Mouse (Mus musculus): Measurements from ENCODE around the gene Nr2e1. TPM values are rescaled to one million over a fixed set of nuclear protein-coding genes. Genes with fewer than 3 reads are reported as not detected.
A peak's percentile ranks its signal among the peaks of the same experiment; 100 is the strongest.

Nr2e1 gene
- total and polyA plus RNA-seq, 2 experiments from 2014 or later = 6.2 to 10.2 TPM

DNA sequence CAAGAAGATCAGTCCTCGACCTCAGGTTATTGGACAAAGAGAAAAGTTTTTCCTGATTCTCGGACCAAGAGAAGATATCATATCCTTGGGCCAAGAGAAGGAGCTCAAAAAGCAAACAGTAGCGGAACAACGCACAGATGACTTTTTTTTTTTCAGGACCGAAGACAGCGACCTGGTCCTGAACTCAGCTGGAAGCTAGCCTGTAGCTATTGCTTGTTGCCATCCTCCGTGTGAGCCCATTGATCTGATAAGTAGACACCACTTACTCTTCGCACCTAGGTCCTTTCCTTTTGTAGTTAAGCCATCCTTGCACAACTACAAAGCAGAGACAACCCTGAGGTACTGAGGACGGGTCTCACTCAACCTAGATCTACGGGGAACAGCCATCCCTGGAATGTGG is 8.8 kb downstream of the Nr2e1 start:
- DNase-seq (no peak), ATAC-seq (no peak)
- Histone ChIP-seq H3K4me2 (ENCODE audit: low read depth) (no peak overlapping the region), H3K27me3 (ENCODE audit: insufficient read depth, low read length) (peaks cover 20% of the 10 kb centered on the region), H3K27ac (ENCODE audit: low read depth, low read length) (no peak overlapping the region), H3K36me3 (ENCODE audit: insufficient read depth) (no peaks in the 10 kb centered on the region), H3K4me1 (ENCODE audit: insufficient read depth) (peaks cover 9% of the 10 kb centered on the region; the same call in 1 of the 2 replicates), H3K4me3 (ENCODE audit: low read depth, low read length) (no peak overlapping the region), H3K9ac (no peak overlapping the region), H3K9me3 (ENCODE audit: low read length) (no peaks in the 10 kb centered on the region)
- no peak for TF ChIP-seq CTCF (IDR thresholded peaks at IDR 0.05; ENCODE audit: low read depth)
- 38% methylated on average over 10 of the region's 10 CpGs for WGBS

DNA sequence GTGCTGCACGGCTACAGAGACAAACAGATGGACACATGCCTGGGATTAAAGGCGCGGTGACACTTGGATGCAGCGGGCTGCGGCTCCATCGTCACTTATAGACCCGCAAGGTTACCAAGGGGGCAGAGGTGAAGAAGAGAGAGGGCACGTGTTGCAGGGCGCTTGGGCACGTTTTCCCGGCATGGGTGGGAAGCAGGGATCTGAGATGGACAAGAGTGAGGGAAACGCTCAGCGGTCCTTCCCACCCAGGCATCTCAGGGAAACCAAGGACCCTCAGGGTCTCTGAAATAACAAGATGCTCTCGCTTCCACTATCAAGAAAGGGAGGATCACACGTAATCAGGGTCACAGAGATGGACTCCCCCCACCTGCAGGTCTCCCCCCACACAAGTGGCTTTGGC is 10.5 kb downstream of the Nr2e1 start:
- Histone ChIP-seq H3K4me2 (ENCODE audit: low read depth) (peak overlapping the region; percentile 79), H3K4me3 (ENCODE audit: low read depth, low read length) (peak overlapping the region; percentile 41), H3K27ac (ENCODE audit: low read depth, low read length) (no peak overlapping the region), H3K9ac (peak overlapping the region; percentile 50), H3K4me1 (ENCODE audit: insufficient read depth) (0 out of 2 replicates have a peak, but pooled peaks cover 5% of the 10 kb centered on the region), H3K9me3 (ENCODE audit: low read length) (no peaks in the 10 kb centered on the region), H3K36me3 (ENCODE audit: insufficient read depth) (no peaks in the 10 kb centered on the region), H3K27me3 (ENCODE audit: insufficient read depth, low read length) (peaks cover 15% of the 10 kb centered on the region)
- DNase-seq (no peak), ATAC-seq (peak; percentile 14; the same call in 1 of the 2 replicates)
- WGBS = 23% methylated on average over 15 of the region's 15 CpGs
- no peak for TF ChIP-seq CTCF (IDR thresholded peaks at IDR 0.05; ENCODE audit: low read depth)

GRCm38 (mm10) chr10:42572567-42572966 is 10.9 kb downstream of the Nr2e1 start:
- H3K4me1 ChIP-seq (ENCODE audit: insufficient read depth) = 0 out of 2 replicates have a peak, but pooled peaks cover 5% of the 10 kb centered on the region
- DNase-seq (no peak), ATAC-seq (peak; percentile 76)
- H3K9me3 ChIP-seq (ENCODE audit: low read length) = no peaks in the 10 kb centered on the region
- no peak overlapping the region for H3K27ac ChIP-seq (ENCODE audit: low read depth, low read length)
- no peaks in the 10 kb centered on the region for H3K36me3 ChIP-seq (ENCODE audit: insufficient read depth)
- H3K27me3 ChIP-seq (ENCODE audit: insufficient read depth, low read length) = peaks cover 15% of the 10 kb centered on the region
- peak overlapping the region; percentile 50 for H3K9ac ChIP-seq
- H3K4me2 ChIP-seq (ENCODE audit: low read depth) = peak overlapping the region; percentile 79
- H3K4me3 ChIP-seq (ENCODE audit: low read depth, low read length) = peak overlapping the region; percentile 41
- 10% methylated on average over 20 of the region's 20 CpGs for WGBS
- TF ChIP-seq CTCF (IDR thresholded peaks at IDR 0.05; ENCODE audit: low read depth) = no peak

GRCm38 (mm10) chr10:42562272-42562671 is 21.2 kb downstream of the Nr2e1 start:
- no peak for TF ChIP-seq CTCF (IDR thresholded peaks at IDR 0.05; ENCODE audit: low read depth)
- no peaks in the 10 kb centered on the region for H3K4me1 ChIP-seq (ENCODE audit: insufficient read depth)
- H3K9me3 ChIP-seq (ENCODE audit: low read length) = no peaks in the 10 kb centered on the region
- no peaks in the 10 kb centered on the region for H3K36me3 ChIP-seq (ENCODE audit: insufficient read depth)
- 26% methylated on average over 12 of the region's 12 CpGs for WGBS
- no peaks in the 10 kb centered on the region for H3K27me3 ChIP-seq (ENCODE audit: insufficient read depth, low read length)
- DNase-seq (no peak), ATAC-seq (no peak)
- no peak overlapping the region for H3K4me2 ChIP-seq (ENCODE audit: low read depth)
- H3K9ac ChIP-seq = no peak overlapping the region
- no peak overlapping the region for H3K27ac ChIP-seq (ENCODE audit: low read depth, low read length)
- no peak overlapping the region for H3K4me3 ChIP-seq (ENCODE audit: low read depth, low read length)

DNA sequence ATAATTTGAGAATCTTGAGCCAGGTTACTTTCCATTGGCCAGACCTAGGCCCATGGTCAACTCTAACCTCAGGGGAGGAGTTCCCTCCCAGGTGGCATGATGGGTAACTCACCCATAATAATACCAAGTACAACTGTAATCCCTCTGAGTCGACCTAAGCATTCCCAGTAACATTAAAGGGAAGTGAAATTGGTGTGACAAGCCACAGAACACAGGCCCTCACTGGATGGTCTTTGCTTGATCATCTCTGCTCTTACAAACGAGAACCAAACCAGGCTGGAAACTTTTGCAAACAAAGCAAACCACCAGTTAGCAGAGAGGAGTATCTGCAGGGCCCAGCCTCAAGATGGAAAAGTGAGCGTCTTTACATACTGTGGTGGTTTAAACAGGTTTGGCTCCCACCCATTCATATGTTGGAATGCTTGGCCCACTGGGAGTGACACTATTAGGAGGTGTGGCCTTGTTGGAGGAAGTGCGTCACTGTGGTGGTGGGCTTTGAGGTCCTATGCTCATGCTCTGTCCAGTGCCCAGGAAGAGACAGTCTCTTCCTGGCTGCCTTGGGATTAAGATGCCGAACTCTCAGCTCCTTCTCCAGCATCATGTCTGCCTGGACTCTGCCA is 23.7 kb downstream of the Nr2e1 start:
- no peak for ATAC-seq
- no peak overlapping the region for H3K4me2 ChIP-seq (ENCODE audit: low read depth)
- no peaks in the 10 kb centered on the region for H3K9me3 ChIP-seq (ENCODE audit: low read length)
- H3K4me3 ChIP-seq (ENCODE audit: low read depth, low read length) = no peak overlapping the region
- no peaks in the 10 kb centered on the region for H3K27me3 ChIP-seq (ENCODE audit: insufficient read depth, low read length)
- TF ChIP-seq CTCF (IDR thresholded peaks at IDR 0.05; ENCODE audit: low read depth) = no peak
- WGBS = 80% methylated on average over 5 of the region's 5 CpGs
- H3K27ac ChIP-seq (ENCODE audit: low read depth, low read length) = no peak overlapping the region
- DNase-seq = no peak
- no peaks in the 10 kb centered on the region for H3K4me1 ChIP-seq (ENCODE audit: insufficient read depth)
- no peak overlapping the region for H3K9ac ChIP-seq
- no peaks in the 10 kb centered on the region for H3K36me3 ChIP-seq (ENCODE audit: insufficient read depth)

- Histone ChIP-seq H3K27ac (ENCODE audit: low read depth, low read length) (no peak overlapping the region), H3K27me3 (ENCODE audit: insufficient read depth, low read length) (no peaks in the 10 kb centered on the region), H3K4me3 (ENCODE audit: low read depth, low read length) (no peak overlapping the region), H3K9me3 (ENCODE audit: low read length) (no peaks in the 10 kb centered on the region), H3K36me3 (ENCODE audit: insufficient read depth) (no peaks in the 10 kb centered on the region), H3K4me1 (ENCODE audit: insufficient read depth) (no peaks in the 10 kb centered on the region), H3K9ac (no peak overlapping the region), H3K4me2 (ENCODE audit: low read depth) (no peak overlapping the region)
- ATAC-seq (no peak), DNase-seq (no peak)
- TF ChIP-seq CTCF (IDR thresholded peaks at IDR 0.05; ENCODE audit: low read depth) = no peak
- WGBS = 92% methylated on average over 3 of the region's 3 CpGs
Observed at GRCm38 (mm10) chr10:42546507-42546906, 36.9 kb downstream of the Nr2e1 start.

DNA sequence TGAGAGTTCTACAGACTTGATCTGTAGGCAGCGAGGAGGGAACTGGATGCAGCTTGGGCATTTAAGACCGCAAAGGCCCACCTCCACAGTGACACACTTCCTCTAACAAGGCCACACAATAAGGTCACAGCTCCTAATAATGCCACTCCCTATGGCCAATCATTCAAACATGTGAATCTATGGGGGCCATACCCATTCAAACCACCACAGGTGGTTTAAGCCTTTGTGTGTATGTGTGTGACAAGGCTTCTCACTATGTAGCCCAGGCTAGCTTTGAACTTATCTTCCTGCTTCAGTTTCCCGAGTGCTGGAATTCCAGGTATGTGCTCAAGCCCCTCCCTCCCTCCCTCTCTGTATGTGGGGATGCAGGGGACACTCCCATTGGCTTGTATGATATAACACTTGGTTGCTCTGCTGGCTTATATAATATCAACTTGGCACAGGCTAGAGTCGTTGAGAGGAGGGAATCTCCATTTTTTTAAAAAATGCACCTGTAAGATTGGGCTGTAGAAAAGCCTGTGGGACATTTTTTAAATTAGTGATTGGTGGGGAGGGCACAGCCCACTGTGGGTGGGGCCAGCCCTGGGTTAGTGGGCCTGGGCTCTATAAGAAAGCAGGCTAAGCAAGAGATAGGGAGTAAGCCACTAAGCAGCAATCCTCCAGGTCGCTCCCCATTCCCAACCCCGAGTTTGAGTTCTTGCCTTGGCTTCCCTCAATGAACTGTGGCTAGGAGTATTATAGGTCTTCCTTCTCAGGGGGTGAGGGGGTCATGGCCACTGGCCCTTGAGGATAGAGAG is 37.5 kb downstream of the Nr2e1 start:
- 83% methylated on average over 6 of the region's 6 CpGs for WGBS

More for the DNA sequence above, 37.5 kb downstream of the Nr2e1 start:
- no peak overlapping the region for H3K4me3 ChIP-seq (ENCODE audit: low read depth, low read length)
- H3K9me3 ChIP-seq (ENCODE audit: low read length) = no peaks in the 10 kb centered on the region
- H3K27ac ChIP-seq (ENCODE audit: low read depth, low read length) = no peak overlapping the region
- no peak for DNase-seq
- ATAC-seq = no peak
- no peaks in the 10 kb centered on the region for H3K4me1 ChIP-seq (ENCODE audit: insufficient read depth)
- no peak overlapping the region for H3K4me2 ChIP-seq (ENCODE audit: low read depth)
- TF ChIP-seq CTCF (IDR thresholded peaks at IDR 0.05; ENCODE audit: low read depth) = no peak
- no peaks in the 10 kb centered on the region for H3K27me3 ChIP-seq (ENCODE audit: insufficient read depth, low read length)
- no peak overlapping the region for H3K9ac ChIP-seq
- no peaks in the 10 kb centered on the region for H3K36me3 ChIP-seq (ENCODE audit: insufficient read depth)

All from forebrain, postnatal 0 days (tissue).